Mouse (Mus musculus) megakaryocyte, embryonic 14.5 days (primary cell): ENCODE measurements around the gene Kctd21.

Experiments
- FLI1 ChIP-seq: IDR thresholded peaks from 2 replicates; pipeline ENCODE4 v1.6.1; 2012; ENCODE audit warnings: low read length, inconsistent platforms, mixed read lengths
- GATA1 ChIP-seq: IDR thresholded peaks from 3 replicates; pipeline ENCODE4 v1.6.1; 2012; ENCODE audit warnings: mixed read lengths, low read length, inconsistent platforms, borderline replicate concordance

GRCm38 (mm10) chr7:97386806-97387370, 54.8 kb downstream of the Kctd21 start:
- TF ChIP-seq GATA1: no peak
- TF ChIP-seq FLI1: no peak
